Mouse (Mus musculus): Measurements from ENCODE around the gene Uts2.

Uts2 gene

DNA sequence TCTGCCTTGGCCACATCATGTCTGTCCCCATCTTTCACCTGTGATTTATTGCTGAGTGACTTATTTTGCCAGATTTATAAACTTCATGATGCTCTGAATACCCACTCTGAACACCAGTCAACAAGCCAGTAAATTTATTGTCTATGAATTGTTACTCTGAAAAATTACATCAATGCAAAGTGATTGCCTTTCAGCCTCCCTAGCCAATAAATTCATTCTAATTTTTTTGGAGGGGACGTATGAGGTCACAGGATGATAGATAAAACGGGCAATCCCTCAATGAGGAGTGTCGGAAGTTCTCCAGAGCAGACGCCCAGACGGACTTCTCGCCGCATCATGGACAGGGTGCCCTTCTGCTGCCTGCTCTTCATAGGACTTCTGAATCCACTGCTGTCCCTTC is at the start of gene Uts2:
Gene Uts2, plus strand, starts transcription at position 301 of the 400 bp plus-strand sequence.
- DNase-seq (ENCODE audit: low read depth in 1 of 2, low spot score in 2 of 2), result no peak

DNA sequence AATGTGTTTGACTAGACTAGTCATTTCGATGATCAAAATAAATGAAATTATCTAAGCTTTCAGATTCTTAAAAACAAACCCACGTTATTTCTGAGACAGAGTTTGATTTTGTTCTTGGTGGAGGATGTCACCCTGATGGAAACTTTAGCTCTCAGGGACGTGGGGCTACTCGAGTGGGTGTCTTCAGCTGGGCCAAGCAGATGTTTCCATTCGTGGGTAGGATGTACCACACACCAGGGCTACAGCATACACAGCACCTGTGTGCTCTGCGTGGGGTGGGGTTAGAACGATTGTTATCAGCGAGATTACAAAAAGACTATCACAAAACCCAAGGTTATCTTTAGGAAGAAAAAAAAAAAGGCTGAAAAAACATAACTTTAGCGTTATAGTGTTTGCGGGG is 45.9 kb upstream of the Uts2 start:
- no peak for DNase-seq (ENCODE audit: low read depth in 1 of 2, low spot score in 2 of 2)

DNA sequence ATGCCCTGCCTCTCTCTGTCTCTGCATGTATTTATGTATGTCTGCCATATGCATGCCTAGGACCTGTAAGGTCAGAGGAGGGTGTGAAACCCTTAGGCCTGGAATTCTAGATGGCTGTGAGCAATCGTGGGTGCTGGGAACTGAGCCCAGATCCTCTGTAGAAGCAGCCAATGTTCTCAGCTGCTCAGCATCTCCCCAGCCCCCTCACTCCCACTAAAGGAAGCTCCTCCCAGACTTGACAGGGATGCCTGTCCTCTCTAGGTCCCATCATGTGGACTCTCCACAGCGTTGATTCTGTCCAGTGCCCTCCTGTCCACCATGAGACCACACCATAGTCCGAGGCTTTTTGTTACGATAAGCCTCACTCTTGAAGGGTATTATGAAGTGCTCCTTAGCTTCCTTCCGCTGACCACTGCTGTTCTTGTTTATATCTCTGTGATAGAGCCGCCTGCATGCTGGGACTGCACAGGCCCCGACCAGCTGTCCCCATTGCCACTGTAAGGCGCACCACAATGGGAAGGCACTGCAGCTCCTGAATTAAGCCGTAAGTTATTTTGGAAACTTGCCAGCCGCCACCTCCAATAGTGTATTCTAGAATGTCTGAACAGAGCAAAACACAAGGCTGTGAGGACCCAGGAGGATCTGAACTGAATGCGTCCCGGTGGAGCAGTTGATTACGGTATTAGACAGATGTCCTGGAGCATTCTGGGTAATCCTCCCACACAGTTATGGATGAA is 40.4 kb upstream of the Uts2 start:
- no peak for DNase-seq (ENCODE audit: low read depth in 1 of 2, low spot score in 2 of 2)

DNA sequence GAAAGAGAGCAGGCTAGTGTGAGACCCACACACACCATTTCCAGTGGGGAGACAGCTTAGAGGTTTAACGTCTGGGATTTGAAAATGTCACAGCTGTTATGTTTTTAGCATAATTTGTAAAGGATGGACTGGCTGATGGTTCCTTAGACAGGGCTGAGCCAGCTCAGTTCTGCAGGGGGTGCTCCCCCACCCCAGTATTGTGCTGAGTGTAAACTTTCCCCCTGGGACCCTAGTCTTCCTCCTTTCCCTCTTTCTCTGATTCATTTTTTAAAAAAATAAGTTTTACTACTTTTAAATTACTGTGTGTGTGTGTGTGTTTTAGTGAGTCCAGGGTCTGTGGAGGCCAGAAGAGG is 39.8 kb upstream of the Uts2 start:
- no peak for DNase-seq (ENCODE audit: low read depth in 1 of 2, low spot score in 2 of 2)

DNA sequence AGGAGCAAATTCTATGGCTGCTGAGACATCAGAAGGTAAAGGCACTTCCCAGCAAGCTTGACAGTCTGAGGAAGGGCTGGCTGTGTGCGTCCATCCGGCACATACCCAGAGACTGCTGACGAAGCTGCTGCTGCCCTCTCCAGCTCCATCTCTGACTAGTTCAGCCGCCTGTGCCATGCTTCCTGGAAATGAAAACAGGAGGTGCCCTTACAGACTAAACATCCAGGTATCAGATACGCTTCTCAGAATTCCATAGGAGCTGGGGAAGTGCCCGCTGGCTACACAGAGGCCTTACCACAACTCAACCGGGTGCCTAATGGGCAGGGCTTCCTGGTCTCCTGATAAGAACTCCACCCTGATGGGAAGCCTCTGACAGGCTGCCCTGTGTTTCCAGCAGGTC is 38.4 kb upstream of the Uts2 start:
- DNase-seq (ENCODE audit: low read depth in 1 of 2, low spot score in 2 of 2), result no peak

DNA sequence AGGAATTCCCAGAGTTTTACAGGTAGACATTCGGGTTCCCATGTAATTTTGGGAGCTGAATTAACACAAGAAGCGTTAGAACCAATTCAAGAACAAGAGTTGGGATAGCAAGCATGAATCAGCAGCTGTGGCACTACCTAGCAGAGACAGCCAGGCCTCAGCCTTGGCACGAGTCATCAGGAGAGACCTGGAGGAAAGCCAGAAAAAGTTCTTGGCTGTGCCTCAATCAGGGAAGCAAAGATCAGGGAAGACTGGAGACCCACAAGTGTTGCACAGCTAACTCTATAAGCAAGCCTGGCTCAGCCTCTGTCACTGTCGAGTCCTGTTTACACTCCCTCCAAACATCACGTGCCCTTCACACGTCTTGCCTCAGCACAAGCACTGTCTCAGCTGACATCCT is 34.7 kb upstream of the Uts2 start:
- DNase-seq (ENCODE audit: low read depth in 1 of 2, low spot score in 2 of 2), result no peak

DNA sequence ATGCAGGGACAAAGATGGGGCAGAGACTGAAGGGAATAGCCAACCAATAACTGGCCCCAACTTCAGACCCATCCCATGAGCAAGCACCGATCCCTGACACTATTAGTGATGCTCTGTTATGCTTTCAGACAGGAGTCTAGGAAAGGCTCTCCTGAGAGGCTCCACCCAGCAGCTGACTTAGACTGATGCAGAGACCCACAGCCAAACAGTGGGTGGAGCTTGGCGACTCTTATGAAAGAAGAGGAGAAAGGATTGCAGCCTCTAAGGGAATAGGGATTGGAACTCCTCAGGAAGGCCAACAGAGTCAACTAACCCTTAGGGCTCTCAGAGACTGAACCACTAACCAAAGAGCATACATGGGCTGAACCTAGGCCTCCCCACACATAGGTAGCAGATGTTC is 33.2 kb upstream of the Uts2 start:
- no peak for DNase-seq (ENCODE audit: low read depth in 1 of 2, low spot score in 2 of 2)

DNA sequence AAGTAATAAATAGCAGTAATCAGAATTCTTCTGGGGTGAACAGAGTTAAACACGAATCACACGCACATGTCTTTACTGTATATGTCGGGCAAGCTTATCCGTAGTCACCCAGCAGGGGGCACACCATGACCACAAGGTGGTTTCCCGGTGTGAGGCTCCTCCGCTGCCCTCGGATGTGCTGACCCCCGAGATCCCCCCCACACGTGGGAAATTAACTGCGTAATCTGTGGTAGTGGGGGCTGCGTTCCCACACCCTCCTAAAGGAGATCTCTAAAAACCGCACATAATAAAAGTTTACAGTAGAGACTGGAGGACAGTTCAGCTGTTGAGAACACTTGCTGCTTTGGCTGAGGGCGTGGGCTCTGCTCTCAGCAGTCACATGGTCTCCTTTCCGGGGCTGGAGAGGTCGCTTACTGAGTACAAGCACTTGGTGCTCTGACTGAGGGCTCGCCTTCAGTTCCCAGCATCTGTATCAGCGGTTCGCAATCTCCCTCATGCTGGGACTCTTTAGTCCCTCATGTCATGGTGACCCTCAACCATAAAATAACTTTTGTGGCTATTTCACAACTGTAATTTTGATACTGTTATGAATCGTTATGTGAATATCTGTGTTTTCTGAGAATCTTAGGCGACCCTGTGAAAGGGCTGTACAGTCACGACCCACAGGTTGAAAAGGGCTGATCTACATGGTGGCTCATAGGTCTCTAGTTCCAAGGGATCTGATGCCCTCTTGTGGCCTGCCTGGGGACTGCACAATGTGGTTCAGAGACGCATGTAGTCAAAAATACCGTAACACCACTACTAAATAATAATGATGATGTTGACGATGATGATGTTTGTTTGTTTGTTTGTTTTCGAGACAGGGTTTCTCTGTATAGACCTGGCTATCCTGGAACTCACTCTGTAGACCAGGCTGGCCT is 32.0 kb upstream of the Uts2 start:
- peak; percentile 42 to 71 for DNase-seq (ENCODE audit: low read depth in 1 of 2, low spot score in 2 of 2)

DNA sequence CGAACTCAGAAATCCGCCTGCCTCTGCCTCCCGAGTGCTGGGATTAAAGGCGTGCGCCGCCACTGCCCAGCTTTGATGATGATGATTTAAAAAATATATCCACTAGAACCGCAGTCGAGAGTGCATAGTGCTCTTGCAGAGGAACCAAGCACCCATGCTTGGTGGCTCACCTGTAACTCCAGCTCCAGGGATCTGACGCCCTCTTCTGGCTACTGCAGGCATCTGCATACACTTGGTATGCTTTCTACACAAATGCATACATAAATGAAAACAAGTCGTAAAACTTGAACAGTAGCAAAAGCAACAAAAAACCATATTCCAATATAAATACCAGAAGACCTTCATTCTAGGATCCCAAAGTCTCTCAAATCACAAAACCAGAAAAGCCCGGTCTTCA is 31.3 kb upstream of the Uts2 start:
- DNase-seq (ENCODE audit: low read depth in 1 of 2, low spot score in 2 of 2), result no peak

DNA sequence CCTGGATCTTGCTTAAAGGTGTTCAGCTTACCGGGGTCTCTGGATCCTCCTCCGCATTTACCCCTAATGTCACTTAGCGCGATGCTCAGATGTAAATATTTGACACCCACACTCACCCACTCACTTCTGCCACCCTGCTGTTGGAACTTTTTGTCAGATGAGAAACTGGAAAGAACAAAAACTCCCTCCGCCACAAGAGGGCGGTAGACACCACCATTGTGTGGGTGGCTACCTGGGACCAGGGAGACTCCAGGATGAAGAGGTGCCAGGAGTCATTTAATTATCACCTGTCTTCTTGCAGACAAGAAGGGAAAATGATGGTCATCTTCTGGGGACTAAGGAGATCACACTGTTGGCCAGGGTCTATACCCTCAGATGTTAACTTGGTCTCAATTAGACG is 30.3 kb upstream of the Uts2 start:
- peak in 1 of 2 experiments; percentile 17 for DNase-seq (ENCODE audit: low read depth in 1 of 2, low spot score in 2 of 2)

DNA sequence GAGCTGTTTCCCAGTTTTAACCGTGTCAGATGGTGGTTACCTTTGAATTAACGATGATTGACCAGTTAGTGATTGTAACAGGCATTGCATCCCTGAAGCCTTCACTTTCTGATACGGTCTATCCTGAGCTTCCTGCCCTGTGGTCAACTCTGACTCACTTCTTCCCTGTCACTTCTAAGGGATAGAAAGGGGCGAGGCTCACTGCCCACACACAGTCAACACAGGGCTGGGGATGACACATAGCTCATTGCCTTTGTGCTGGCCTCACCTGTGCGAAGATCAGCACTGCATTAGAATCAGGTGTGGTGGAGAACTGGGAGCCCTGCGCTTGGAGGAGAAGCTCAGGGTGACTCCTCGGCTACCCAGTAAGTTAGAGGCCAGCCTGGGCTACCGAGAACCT is 27.9 kb upstream of the Uts2 start:
- DNase-seq (ENCODE audit: low read depth in 1 of 2, low spot score in 2 of 2), result no peak

DNA sequence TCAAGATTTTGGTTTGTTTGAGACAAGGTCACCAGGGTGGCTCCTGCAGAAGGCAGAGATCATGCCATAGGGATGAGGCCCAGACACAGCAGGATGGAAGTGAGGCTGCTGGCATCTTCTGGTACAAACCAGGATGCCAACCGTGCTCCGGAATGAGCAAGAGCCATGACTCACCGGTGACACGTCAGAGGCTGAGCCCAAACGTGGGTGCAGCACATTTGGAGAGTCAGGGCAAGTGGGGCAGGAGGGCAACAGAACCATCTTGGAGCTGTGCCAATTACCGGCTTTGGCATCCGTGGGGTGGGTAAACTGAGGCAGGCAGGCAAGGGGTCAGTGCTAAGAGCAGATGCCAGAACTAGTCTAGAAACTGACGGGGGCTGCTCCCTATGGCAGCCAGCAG is 23.6 kb upstream of the Uts2 start:
- DNase-seq (ENCODE audit: low read depth in 1 of 2, low spot score in 2 of 2), result no peak

DNA sequence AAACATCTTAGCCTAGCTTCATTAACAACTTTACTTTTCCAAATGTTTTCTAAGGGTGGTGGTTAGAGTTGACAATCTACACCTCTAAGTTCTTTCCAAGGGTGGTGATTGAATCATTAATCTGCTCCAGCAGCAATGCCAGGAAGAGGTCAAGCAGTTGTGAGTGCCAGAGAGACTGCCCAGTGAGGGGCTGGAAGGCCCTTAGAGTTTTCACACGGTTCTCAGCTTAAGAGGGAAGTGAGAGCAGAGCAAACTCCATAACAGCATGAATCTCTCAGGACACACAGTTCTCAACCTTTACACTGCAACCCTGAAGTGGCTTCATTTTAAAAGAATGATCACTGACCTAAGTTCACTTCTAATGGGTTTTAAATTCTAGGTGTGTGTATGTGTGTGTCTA is 21.8 kb upstream of the Uts2 start:
- DNase-seq (ENCODE audit: low read depth in 1 of 2, low spot score in 2 of 2), result no peak

DNA sequence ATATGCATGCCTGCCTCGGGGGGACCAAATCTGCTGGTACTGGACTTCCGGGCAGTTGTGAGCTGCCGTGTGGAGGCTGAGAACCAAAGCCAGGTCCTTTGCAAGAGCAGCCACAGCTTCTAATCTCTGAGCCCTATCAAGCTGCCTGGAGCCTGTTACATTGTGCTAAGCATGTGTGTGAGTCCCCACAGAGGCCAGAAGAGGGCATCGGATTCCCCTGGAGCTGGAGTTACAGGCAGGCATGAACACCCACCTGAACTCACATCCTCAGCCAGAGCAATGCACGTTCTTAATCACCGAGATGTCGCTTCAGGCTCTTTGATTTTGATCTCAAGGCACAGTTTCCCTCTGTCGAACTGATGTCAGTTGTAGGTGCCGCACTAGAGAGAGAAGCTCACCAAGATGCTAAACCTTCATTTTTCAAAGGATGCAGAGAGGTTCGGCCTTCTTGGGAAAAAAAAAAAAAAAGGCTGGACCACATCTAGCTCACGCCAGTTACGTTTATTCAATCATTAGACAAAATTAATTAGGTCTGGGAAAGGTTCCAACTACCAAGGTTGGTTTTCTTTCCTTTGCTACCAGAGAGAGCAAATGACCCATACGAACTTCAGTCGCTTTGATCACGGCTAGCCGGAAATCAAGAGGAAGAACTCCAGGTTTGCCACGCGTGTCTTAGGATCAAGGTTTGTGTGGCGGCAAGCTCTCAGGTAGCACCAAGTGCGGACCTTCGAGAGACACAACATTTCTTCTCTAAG is 18.6 kb upstream of the Uts2 start:
- DNase-seq (ENCODE audit: low read depth in 1 of 2, low spot score in 2 of 2), result no peak

DNA sequence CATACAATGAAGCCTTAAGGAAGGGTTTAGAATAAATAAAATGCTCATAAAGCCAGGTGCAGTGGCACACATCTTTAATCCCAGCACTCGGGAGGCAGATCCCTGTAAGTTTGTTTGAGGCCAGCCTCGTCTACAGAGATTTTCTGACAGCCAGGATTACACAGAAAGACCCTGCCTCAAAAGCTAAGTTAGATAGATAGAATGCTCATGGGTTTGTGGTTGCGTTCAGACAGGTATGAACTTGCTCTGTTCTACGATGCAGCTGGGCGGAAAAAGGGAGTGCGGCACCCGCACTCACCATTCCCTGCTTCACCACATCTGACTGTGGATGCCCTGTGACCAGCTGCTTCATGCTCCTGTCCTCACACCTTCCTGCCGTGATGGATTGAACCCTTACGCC is 17.4 kb upstream of the Uts2 start:
- no peak for DNase-seq (ENCODE audit: low read depth in 1 of 2, low spot score in 2 of 2)

DNA sequence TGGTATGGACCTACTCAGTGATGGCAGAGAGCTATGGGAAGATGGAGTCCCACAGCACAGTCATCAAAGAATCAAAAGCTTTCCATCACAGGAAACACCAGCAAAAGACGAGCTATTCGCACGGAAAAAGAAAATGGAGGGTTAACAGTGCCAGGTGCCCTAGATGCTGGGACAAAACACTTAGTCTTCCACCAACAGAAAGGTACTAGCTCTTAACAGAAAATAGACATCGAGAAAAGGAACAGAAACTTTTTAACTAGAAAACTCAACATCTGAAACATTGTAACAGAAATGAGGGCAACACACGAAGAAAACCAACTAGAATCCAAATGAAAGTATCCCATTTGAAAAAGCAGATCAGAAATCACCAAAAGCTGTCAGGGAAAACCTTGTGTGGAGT is 16.7 kb upstream of the Uts2 start:
- no peak for DNase-seq (ENCODE audit: low read depth in 1 of 2, low spot score in 2 of 2)

DNA sequence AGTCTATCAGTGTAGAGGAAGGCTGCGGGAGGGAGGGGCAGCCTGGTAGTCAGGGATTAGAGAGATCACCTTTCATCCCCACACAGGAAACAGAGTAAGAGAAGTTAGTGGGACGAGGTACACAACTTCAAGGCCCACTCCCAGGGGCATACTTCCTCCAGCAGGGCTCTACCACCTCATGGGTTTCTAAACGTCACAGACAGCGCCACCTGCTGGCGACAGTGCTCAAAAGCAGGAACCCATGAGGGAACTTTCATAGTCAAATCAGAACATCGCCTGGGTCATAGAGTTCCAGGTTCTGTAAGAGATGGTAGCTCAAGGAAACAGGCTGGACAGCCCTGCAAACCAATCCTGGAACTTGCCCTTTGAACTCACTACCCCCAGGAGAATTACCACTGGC is 6.7 kb upstream of the Uts2 start:
- DNase-seq (ENCODE audit: low read depth in 1 of 2, low spot score in 2 of 2), result no peak

DNA sequence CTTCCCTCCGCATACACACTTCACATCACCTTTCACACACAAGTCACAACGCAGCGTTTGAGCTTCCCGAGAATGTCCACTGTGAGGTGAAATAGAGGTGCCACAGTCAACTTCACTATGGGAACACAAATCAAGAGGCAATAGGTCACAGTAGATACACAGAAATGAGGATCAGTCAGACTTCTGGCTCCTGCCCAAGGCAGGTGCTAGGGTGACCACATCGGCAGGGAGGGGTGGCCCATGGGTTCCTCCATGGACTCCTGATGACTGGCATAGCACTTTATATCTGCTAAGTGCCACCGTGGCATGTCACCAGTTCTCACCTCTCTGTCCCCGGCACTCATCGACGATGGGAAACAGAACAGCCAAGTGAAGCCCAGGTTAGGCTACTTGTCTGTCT is 1.7 kb downstream of the Uts2 start:
- no peak for DNase-seq (ENCODE audit: low read depth in 1 of 2, low spot score in 2 of 2)

DNA sequence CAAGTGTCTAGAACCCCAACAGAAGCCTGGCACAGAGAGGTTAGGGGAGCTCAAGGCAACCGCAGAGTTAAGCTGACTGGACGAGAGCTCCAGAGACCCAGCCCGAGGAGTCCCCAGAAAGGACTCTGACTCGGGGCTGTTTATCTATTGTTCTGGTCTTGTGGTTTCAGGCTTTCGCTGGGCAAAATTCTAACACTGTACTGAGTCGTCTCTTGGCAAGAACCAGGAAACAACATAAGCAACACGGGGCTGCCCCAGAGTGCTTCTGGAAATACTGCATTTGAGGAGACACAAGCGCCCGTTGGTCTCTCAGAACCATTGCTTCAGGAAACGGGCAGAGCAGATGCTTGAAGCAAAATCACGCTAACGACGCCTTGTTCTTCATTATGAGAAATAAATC is 4.5 kb downstream of the Uts2 start:
- no peak for DNase-seq (ENCODE audit: low read depth in 1 of 2, low spot score in 2 of 2)

DNA sequence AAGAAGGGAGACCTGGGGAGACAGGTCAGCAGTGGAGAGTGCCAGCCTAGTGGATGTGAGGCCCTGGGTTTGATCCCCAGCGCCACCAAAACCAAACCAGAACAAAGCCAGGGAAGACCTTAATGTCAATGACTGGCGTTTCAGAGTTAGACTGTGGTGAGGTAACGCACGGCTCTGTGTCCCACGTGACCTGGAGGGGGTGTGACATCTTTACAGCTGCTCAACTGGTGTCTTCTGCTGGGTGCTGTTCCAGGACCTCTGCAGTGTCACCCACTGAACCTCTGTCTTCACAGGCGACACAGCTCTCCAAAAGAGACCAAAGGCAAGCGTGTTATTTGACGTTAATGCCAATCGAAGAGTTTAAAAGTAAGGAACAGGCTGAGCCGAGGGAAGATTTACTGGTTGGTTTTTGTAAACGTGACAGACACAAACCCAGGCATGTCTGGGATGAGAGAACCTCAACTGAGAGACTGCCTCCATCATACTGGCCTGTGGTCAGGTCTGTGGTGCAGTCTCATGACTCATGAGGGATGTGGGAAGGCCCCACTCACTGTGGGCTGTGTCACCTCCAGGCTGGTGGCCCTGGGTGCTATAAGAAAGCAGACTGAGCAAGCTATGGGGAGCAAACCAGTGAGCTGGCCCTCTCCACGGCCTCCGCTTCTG is 8.9 kb downstream of the Uts2 start:
- no peak for DNase-seq (ENCODE audit: low read depth in 1 of 2, low spot score in 2 of 2)

DNA sequence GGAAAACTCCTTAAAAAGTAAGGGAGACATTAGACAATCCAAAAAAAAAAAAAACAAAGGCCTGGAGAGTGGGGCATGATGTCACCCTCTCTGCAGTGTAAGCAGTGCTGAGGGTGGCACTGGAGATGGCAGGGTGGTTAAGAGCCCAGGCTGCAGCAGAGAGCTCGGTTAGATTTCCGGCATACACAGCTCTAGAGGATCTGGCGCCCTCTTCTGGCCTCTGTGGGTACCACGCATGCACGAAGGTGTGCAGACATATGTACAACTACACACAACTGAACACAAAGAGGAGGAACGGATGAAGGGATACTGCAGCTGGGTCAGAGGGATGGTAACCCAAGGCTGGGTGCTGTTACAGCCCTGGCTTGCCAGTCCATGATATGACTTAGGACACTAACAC is 10.0 kb downstream of the Uts2 start:
- peak in 1 of 2 experiments; percentile 27 for DNase-seq (ENCODE audit: low read depth in 1 of 2, low spot score in 2 of 2)
